Mouse (Mus musculus) midbrain, embryonic 16.5 days (tissue): Measurements from ENCODE around the gene Abhd16b. TPM values are rescaled to one million over a fixed set of nuclear protein-coding genes. Genes with fewer than 3 reads are reported as not detected.

Source experiments
- polyA plus RNA-seq: library from polyadenylated mRNA; unstranded; fragments of >200 nt; fragmentation: Nextera tagmentation; extraction: Ambion mirVana; gene quantifications from 2 replicates; pipeline ENCODE4 v1.2.1, GENCODE M21; 2015

Gene Abhd16b
- polyA plus RNA-seq, 1 experiment from 2014 or later: not detected

Other genes with a start within 250 kb of the Abhd16b start
- gene Gmeb2, start 205.2 kb upstream of the Abhd16b start, polyA plus RNA-seq: 16.3 and 17.6 TPM in 2 replicates
- 1,527 and 1,727 TPM in 2 replicates for gene Stmn3, start 178.7 kb upstream of the Abhd16b start, polyA plus RNA-seq
- gene Rtel1, start 173.5 kb upstream of the Abhd16b start, polyA plus RNA-seq: 38.8 and 48.8 TPM in 2 replicates
- gene Zgpat, start 128.3 kb upstream of the Abhd16b start, polyA plus RNA-seq: 88.7 and 94.5 TPM in 2 replicates
- 84.7 and 93.0 TPM in 2 replicates for gene Arfrp1, start 127.8 kb upstream of the Abhd16b start, polyA plus RNA-seq
- 61.4 and 65.9 TPM in 2 replicates for gene Lime1, start 113.1 kb upstream of the Abhd16b start, polyA plus RNA-seq
- 21.6 and 26.2 TPM in 2 replicates for gene Zbtb46, start 33.8 kb upstream of the Abhd16b start, polyA plus RNA-seq
- 105 and 109 TPM in 2 replicates for gene Tpd52l2, start 3.9 kb downstream of the Abhd16b start, polyA plus RNA-seq
- 291 and 302 TPM in 2 replicates for gene Dnajc5, start 27.3 kb downstream of the Abhd16b start, polyA plus RNA-seq
- 71.2 and 76.0 TPM in 2 replicates for gene Uckl1, start 91.7 kb downstream of the Abhd16b start, polyA plus RNA-seq
- 59.7 and 64.6 TPM in 2 replicates for gene Prpf6, start 98.7 kb downstream of the Abhd16b start, polyA plus RNA-seq
- 70.0 and 78.0 TPM in 2 replicates for gene Zfp512b, start 99.6 kb downstream of the Abhd16b start, polyA plus RNA-seq
- gene Samd10, start 106.0 kb downstream of the Abhd16b start, polyA plus RNA-seq: 213 and 216 TPM in 2 replicates
- 0.25 and 0.39 TPM in 2 replicates for gene Gm29797, start 163.8 kb downstream of the Abhd16b start, polyA plus RNA-seq
- gene Sox18, start 178.4 kb downstream of the Abhd16b start, polyA plus RNA-seq: 14.6 and 15.7 TPM in 2 replicates
- 58.2 and 59.2 TPM in 2 replicates for gene Tcea2, start 187.1 kb downstream of the Abhd16b start, polyA plus RNA-seq
- gene Rgs19, start 200.8 kb downstream of the Abhd16b start, polyA plus RNA-seq: 60.8 and 65.1 TPM in 2 replicates
- gene Lkaaear1, start 205.2 kb downstream of the Abhd16b start, polyA plus RNA-seq: not detected in 2 replicates
- 103 and 111 TPM in 2 replicates for gene Oprl1, start 221.8 kb downstream of the Abhd16b start, polyA plus RNA-seq